Mouse (Mus musculus): ENCODE results near the gene Klhl3.

GRCm38 (mm10) chr13:58078361-58078760 is 35.0 kb downstream of the Klhl3 start:
- TF ChIP-seq CTCF (IDR thresholded peaks at IDR 0.05) (no peak), EP300 (IDR thresholded peaks at IDR 0.05) (no peak)
